Mouse (Mus musculus) testis, adult 2 months (tissue): ENCODE data around the gene Aplp2.

ENCODE experiments used
- CTCF ChIP-seq: fragments of 200-500 bp; IDR thresholded peaks from 2 replicates; pipeline ENCODE4 v1.5.1; 2012; ENCODE audit warnings: low read depth, mild to moderate bottlenecking, inconsistent platforms, low read length, moderate library complexity; ENCODE audit not compliant: control insufficient read depth, insufficient read depth, insufficient replicate concordance
- POLR2A ChIP-seq: fragments of 200-500 bp; IDR thresholded peaks from 2 replicates; pipeline ENCODE4 v1.6.1; 2012; ENCODE audit warnings: low read depth, mild to moderate bottlenecking, inconsistent platforms, low read length, moderate library complexity; ENCODE audit not compliant: control insufficient read depth

DNA sequence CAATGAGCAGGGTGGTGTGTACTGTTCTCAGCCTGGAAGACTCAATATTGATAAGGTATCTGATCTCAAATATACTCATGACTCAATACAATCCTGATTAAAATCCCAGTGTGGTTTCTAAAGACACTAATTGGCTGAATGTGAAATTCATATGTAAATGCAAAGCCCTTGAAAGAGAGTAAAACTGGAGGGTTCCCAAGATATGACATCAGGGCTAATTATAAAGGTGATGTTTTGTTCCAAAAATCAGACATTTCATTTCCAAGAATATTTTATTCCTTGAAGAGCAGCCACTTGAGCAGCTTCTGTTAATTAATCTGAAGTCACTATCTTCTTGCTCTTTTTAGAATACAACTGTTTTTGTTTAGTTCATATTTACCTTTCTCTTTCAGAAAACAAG lies 96.0 kb downstream of the Aplp2 start:
- TF ChIP-seq POLR2A = no peak
- no peak for TF ChIP-seq CTCF
